21 mouse cellular contexts compared by ENCODE assay signal in genomic region chr5:29738076-29738475, GRCm38 (mm10). TPM values are rescaled to one million over a fixed set of nuclear protein-coding genes. Genes with fewer than 3 reads are reported as not detected.
DNase-seq lines count a peak whose midpoint lies in the region; ATAC-seq and TF ChIP-seq lines count a peak whose summit lies in the region.
"Had no signal": no experiment of that assay in that cellular context is flagged by ENCODE, and none has a peak within 500 bp of the region (broad histone marks: within the 10 kb centered on the region; RNA-seq: fewer than 3 reads in every experiment).

No protein-coding gene starts in this region.

- no peak for TF ChIP-seq CTCF in liver, embryonic 14.5 days (IDR thresholded peaks at IDR 0.05; ENCODE audit: low read depth)

- peak overlapping the region; percentile 79 for H3K4me3 ChIP-seq in liver, embryonic 12.5 days
- no peak overlapping the region for H3K4me3 ChIP-seq in liver, embryonic 14.5 days (ENCODE audit: insufficient read depth in 1 of 2, low read depth in 2 of 2, low read length in 2 of 2)
- H3K4me3 ChIP-seq: midbrain, embryonic 15.5 days had no signal

- H3K36me3 ChIP-seq in liver, embryonic 12.5 days, result peaks cover 19% of the 10 kb centered on the region
- H3K36me3 ChIP-seq in liver, embryonic 14.5 days (replicated peaks; ENCODE audit: control insufficient read depth, insufficient read depth, low read depth), result no peaks in the 10 kb centered on the region
- H3K36me3 ChIP-seq: midbrain, embryonic 15.5 days had no signal

- no peak for DNase-seq in liver
- DNase-seq in thymus, postnatal 0 days (ENCODE audit: low spot score), result peak; percentile 4
- no peak for DNase-seq in thymus, postnatal 25 days
- DNase-seq in liver, embryonic 14.5 days (ENCODE audit: low read depth in 3 of 3, low spot score in 3 of 3), result no peak
- no peak for DNase-seq in urinary bladder, adult 2 months (ENCODE audit: low spot score)
- DNase-seq in layer of hippocampus, adult 9-11 months, result no peak
- DNase-seq: cerebellum, adult 9-11 months; heart, postnatal 14 days; layer of hippocampus, postnatal 36 days; lung, adult 2 months; lung, postnatal 36 days; right cerebral cortex, postnatal 4 days had no signal

- TF ChIP-seq EP300 in liver, embryonic 14.5 days (IDR thresholded peaks at IDR 0.05; ENCODE audit: low read depth), result no peak

- no peak overlapping the region for H3K9ac ChIP-seq in liver, embryonic 12.5 days
- no peak overlapping the region for H3K9ac ChIP-seq in liver, embryonic 14.5 days (replicated peaks)
- H3K9ac ChIP-seq: embryonic facial prominence, embryonic 15.5 days; forebrain, embryonic 13.5 days; hindbrain, embryonic 14.5 days; kidney, embryonic 15.5 days; midbrain, embryonic 15.5 days had no signal

- H3K4me2 ChIP-seq in liver, embryonic 12.5 days, result peak overlapping the region; percentile 77; the same call in 1 of the 2 replicates
- H3K4me2 ChIP-seq in liver, embryonic 14.5 days (ENCODE audit: low read depth), result peak overlapping the region; percentile 82

- H3K4me1 ChIP-seq in liver, embryonic 12.5 days, result peaks cover 62% of the 10 kb centered on the region
- H3K4me1 ChIP-seq in liver, embryonic 14.5 days (replicated peaks; ENCODE audit: control insufficient read depth in 2 of 2, insufficient read depth in 2 of 2, low read length in 1 of 2), result peaks cover 12 to 20% of the 10 kb centered on the region in 2 experiments

- H3K27ac ChIP-seq in liver, embryonic 12.5 days, result no peak overlapping the region
- H3K27ac ChIP-seq in liver, embryonic 14.5 days, result no peak overlapping the region
- H3K27ac ChIP-seq: embryonic facial prominence, embryonic 15.5 days; forebrain, embryonic 13.5 days; hindbrain, embryonic 14.5 days; kidney, embryonic 15.5 days; limb, embryonic 10.5 days; midbrain, embryonic 15.5 days had no signal

- WGBS in liver, embryonic 12.5 days (ENCODE audit: insufficient replicate concordance), result 68% methylated on average over 4 of the region's 4 CpGs
- 62% methylated on average over 4 of the region's 4 CpGs for WGBS in liver, embryonic 14.5 days (ENCODE audit: insufficient replicate concordance)

- no peaks in the 10 kb centered on the region for H3K9me3 ChIP-seq in liver, embryonic 12.5 days (replicated peaks)
- H3K9me3 ChIP-seq in liver, embryonic 14.5 days (ENCODE audit: control insufficient read depth, low read length), result no peaks in the 10 kb centered on the region
- H3K9me3 ChIP-seq: embryonic facial prominence, embryonic 15.5 days; forebrain, embryonic 13.5 days; kidney, embryonic 15.5 days; limb, embryonic 10.5 days; midbrain, embryonic 15.5 days had no signal

- no peak for ATAC-seq in liver, embryonic 12.5 days
- no peak for ATAC-seq in liver, embryonic 14.5 days (ENCODE audit: insufficient read depth)
- ATAC-seq: forebrain, embryonic 13.5 days; intestine, embryonic 16.5 days; midbrain, embryonic 15.5 days had no signal

- H3K27me3 ChIP-seq in liver, embryonic 12.5 days (replicated peaks), result no peaks in the 10 kb centered on the region
- no peaks in the 10 kb centered on the region for H3K27me3 ChIP-seq in liver, embryonic 14.5 days (ENCODE audit: control insufficient read depth, insufficient read depth, low read length)
- H3K27me3 ChIP-seq: embryonic facial prominence, embryonic 15.5 days; forebrain, embryonic 13.5 days; kidney, embryonic 15.5 days; midbrain, embryonic 15.5 days had no signal

RNA-seq across cellular contexts. Expression of gene Gm5129, which starts 2.3 kb away (rescaled TPM):
- not detected in 2 replicates for polyA plus RNA-seq in liver, embryonic 12.5 days (2016; fragmentation: Nextera tagmentation; extraction: Ambion mirVana)
- not detected in 2 replicates for polyA plus RNA-seq in thymus, postnatal 0 days (2015; fragmentation: Nextera tagmentation; extraction: Ambion mirVana)
- polyA plus RNA-seq in liver, embryonic 14.5 days (2012; rRNA removed), result 0.76 TPM in 1 of 2 replicates, not detected in the other
- polyA plus RNA-seq in liver, embryonic 14.5 days (2014; fragmentation: Nextera tagmentation; extraction: Ambion mirVana), result not detected in 2 replicates
- polyA plus RNA-seq in urinary bladder, adult 2 months (2012; rRNA removed), result not detected in 2 replicates
- polyA plus RNA-seq: embryonic facial prominence, embryonic 15.5 days; forebrain, embryonic 13.5 days; heart, embryonic 11.5 days; hindbrain, embryonic 14.5 days; intestine, embryonic 16.5 days; lung, adult 2 months; midbrain, embryonic 15.5 days had no signal

RNA-seq across cellular contexts. Expression of gene Dnajb6, which starts 2.6 kb away (rescaled TPM):
- 104 and 112 TPM in 2 replicates for polyA plus RNA-seq in liver, embryonic 12.5 days (2016; fragmentation: Nextera tagmentation; extraction: Ambion mirVana)
- polyA plus RNA-seq in thymus, postnatal 0 days (2015; fragmentation: Nextera tagmentation; extraction: Ambion mirVana), result 179 and 189 TPM in 2 replicates
- 27.8 and 48.3 TPM in 2 replicates for polyA plus RNA-seq in liver, embryonic 14.5 days (2012; rRNA removed)
- 76.0 and 78.7 TPM in 2 replicates for polyA plus RNA-seq in liver, embryonic 14.5 days (2014; fragmentation: Nextera tagmentation; extraction: Ambion mirVana)
- polyA plus RNA-seq in urinary bladder, adult 2 months (2012; rRNA removed), result 92.2 and 100 TPM in 2 replicates
